Mouse (Mus musculus) stomach, embryonic 14.5 days (tissue): ENCODE results near the gene Nbr1. TPM values are rescaled to one million over a fixed set of nuclear protein-coding genes. Genes with fewer than 3 reads are reported as not detected.

Experiments used
- ATAC-seq: fragments of 200-750 bp; cut with Nextera tagmentation; 2 replicates; pipeline ENCODE4 v1.8.0; 2017; ENCODE audit warnings: low read depth, moderate TSS enrichment; ENCODE audit not compliant: insufficient number of reproducible peaks, insufficient read depth, low FRiP score
- H3K27ac ChIP-seq: fragments of 300-500 bp; sonication (generic); 2 replicates; pipeline ENCODE4 v1.5.1; 2014; ENCODE audit warnings: mild to moderate bottlenecking, low read length, moderate library complexity, mixed read lengths
- H3K27me3 ChIP-seq: fragments of 300-500 bp; sonication (generic); 2 replicates; pipeline ENCODE4 v1.6.1; 2014; ENCODE audit warnings: low read length, control low read depth, mixed read lengths; ENCODE audit not compliant: control insufficient read depth, insufficient read depth
- H3K36me3 ChIP-seq: fragments of 300-500 bp; sonication (generic); 2 replicates; pipeline ENCODE4 v1.6.1; 2014; ENCODE audit warnings: mild to moderate bottlenecking, control low read depth, low read length, moderate library complexity, mixed read lengths; ENCODE audit not compliant: control insufficient read depth, insufficient read depth
- H3K4me1 ChIP-seq: fragments of 300-500 bp; sonication (generic); 2 replicates; pipeline ENCODE4 v1.6.1; 2014; ENCODE audit warnings: low read length, control low read depth, mixed read lengths; ENCODE audit not compliant: control insufficient read depth, insufficient read depth
- H3K4me2 ChIP-seq: fragments of 300-500 bp; sonication (generic); replicated peaks from 2 replicates; pipeline ENCODE4 v1.6.1; 2014; ENCODE audit warnings: low read depth, low read length, control low read depth
- H3K4me3 ChIP-seq: fragments of 300-500 bp; sonication (generic); 2 replicates; pipeline ENCODE4 v1.5.1; 2014; ENCODE audit warnings: low read depth, low read length, control low read depth
- H3K9ac ChIP-seq: fragments of 300-500 bp; sonication (generic); replicated peaks from 2 replicates; pipeline ENCODE4 v1.6.1; 2014; ENCODE audit warnings: low read depth, mild to moderate bottlenecking, control low read depth, low read length, moderate library complexity, mixed read lengths
- H3K9me3 ChIP-seq: fragments of 300-500 bp; sonication (generic); 2 replicates; pipeline ENCODE4 v1.6.1; 2016; ENCODE audit warnings: low read depth, low read length, control low read depth; ENCODE audit not compliant: control insufficient read depth
- WGBS: fragments of 180-500 bp; shearing (Covaris S2); extraction: QIAGEN DNeasy Blood & Tissue Kit; methylation state at CpG from one replicate; pipeline ENCODE4 v1.1.7; 2014; 5-methylcytosine and 5-hydroxymethylcytosine counted together
- polyA plus RNA-seq: library from polyadenylated mRNA; unstranded; fragments of >200 nt; fragmentation: Nextera tagmentation; extraction: Ambion mirVana; gene quantifications from 2 replicates; pipeline ENCODE4 v1.2.1, GENCODE M21; 2014

Nbr1 gene
- polyA plus RNA-seq, 1 experiment from 2014 or later, result 59.8 TPM

DNA sequence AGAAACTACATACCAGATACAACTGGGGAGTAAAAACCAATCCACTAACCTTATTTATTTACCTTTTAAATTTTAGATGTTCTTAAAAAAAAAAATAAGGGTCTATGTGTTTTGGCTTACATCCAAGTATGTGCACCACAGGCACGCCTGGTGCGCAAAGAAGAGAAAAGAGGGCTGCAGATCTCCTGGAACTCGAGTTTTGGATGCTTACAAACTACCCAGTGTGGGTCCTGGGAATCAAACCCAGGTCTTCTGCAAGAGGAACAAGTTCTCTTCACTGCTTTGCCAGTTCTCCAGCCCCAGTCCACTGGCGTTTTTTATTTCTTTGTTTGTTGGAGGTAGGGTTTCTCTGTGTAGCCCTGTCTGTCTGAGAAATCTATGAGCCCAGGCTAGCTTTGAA lies 25.3 kb upstream of the Nbr1 start:
- Histone ChIP-seq H3K27ac (no peak overlapping the region), H3K4me1 (no peaks in the 10 kb centered on the region)
- 89% methylated on average over 4 of the region's 4 CpGs for WGBS

DNA sequence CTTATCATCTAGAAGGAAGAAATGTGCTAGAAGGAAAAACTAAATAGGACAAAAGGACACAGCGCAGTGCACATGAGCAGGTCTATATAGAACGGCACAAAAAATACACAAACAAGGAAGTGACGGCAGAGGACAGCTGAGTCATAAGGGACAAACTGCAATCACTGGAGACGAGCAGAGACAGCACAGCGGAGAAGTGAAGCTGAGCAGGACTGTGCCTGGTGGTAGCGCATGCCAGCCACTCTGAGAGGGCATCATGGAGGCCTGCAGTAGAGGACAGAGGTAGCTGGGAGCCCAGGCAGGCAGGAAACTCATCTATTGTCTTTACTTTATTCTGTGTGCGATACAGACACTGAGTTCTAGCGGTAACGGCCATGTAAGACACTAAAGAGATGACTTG lies 8.4 kb upstream of the Nbr1 start:
- Histone ChIP-seq H3K27me3 (no peaks in the 10 kb centered on the region), H3K4me1 (no peaks in the 10 kb centered on the region), H3K4me2 (no peak overlapping the region), H3K36me3 (peaks cover 7% of the 10 kb centered on the region), H3K9ac (no peak overlapping the region), H3K27ac (no peak overlapping the region), H3K9me3 (no peaks in the 10 kb centered on the region), H3K4me3 (no peak overlapping the region)
- WGBS, result 89% methylated on average over 9 of the region's 9 CpGs
- ATAC-seq, result no peak

More for the DNA sequence above, 25.3 kb upstream of the Nbr1 start:
- Histone ChIP-seq H3K9me3 (no peaks in the 10 kb centered on the region), H3K4me2 (no peak overlapping the region), H3K4me3 (no peak overlapping the region), H3K9ac (no peak overlapping the region), H3K27me3 (no peaks in the 10 kb centered on the region), H3K36me3 (peaks cover 39% of the 10 kb centered on the region)
- no peak for ATAC-seq

GRCm38 (mm10) chr11:101544132-101544531 lies 7.8 kb upstream of the Nbr1 start:
- Histone ChIP-seq H3K4me3 (no peak overlapping the region), H3K27ac (no peak overlapping the region), H3K4me1 (no peaks in the 10 kb centered on the region), H3K9ac (no peak overlapping the region), H3K9me3 (no peaks in the 10 kb centered on the region), H3K4me2 (no peak overlapping the region), H3K36me3 (peaks cover 3% of the 10 kb centered on the region; the same call in 1 of the 2 replicates), H3K27me3 (no peaks in the 10 kb centered on the region)
- ATAC-seq, result no peak
- WGBS, result 61% methylated on average over 1 of the region's 1 CpGs

- ATAC-seq, result no peak
- Histone ChIP-seq H3K4me1 (peaks cover 10% of the 10 kb centered on the region; the same call in 1 of the 2 replicates), H3K9ac (no peak overlapping the region), H3K27ac (no peak overlapping the region), H3K9me3 (no peaks in the 10 kb centered on the region), H3K4me3 (no peak overlapping the region), H3K4me2 (no peak overlapping the region), H3K36me3 (no peaks in the 10 kb centered on the region; the same call in 1 of the 2 replicates), H3K27me3 (no peaks in the 10 kb centered on the region)
Measured at GRCm38 (mm10) chr11:101548526-101548925, 3.4 kb upstream of the Nbr1 start.

DNA sequence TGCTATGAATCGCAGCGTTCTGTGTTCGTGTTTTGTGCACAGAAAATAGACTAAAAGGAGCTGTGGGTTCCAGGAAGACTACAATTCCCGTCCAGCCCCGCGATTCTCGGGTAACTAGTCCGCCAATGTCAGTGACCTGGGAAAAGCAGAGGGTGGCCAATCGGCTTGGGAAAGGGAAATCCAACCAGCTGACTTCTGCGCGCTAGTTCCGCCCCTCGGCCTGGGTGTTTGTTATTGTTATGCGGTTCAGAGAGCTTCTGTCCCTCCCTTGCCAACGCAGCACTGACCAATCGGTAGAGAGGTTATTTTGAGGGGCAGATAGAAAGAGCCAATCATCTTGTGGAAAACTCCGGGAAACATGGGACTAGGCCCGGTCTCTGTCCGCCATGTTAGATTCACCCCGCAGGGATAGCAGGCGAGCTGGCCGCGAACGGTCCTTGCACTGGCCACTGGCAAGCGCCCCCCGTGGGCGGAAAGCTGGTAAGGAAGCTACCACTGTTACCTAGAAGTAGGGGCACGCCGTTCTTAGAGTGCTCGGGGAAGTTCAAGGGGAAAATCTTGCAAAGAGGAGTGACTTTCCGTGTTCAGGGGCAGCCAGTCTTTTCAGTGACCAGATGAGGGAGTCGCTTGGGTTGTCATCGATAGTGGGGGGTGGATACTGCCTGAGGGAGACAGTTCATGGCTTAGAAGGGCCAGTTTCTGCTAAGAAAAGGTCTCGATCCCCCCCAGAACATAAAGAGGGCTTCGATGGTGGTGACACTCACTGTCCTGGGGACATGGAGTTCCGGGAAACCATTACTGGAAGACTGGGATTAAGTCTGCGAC lies 739 bp downstream of the Nbr1 start:
- peak; percentile 98 for ATAC-seq
- Histone ChIP-seq H3K36me3 (peaks cover 14% of the 10 kb centered on the region), H3K4me3 (peak overlapping the region; percentile 80), H3K4me1 (peaks cover 19% of the 10 kb centered on the region; the same call in 1 of the 2 replicates), H3K4me2 (peak overlapping the region; percentile 67), H3K9me3 (no peaks in the 10 kb centered on the region), H3K9ac (peak overlapping the region; percentile 49), H3K27me3 (no peaks in the 10 kb centered on the region), H3K27ac (peak overlapping the region; percentile 87)
- WGBS, result under 1% methylated on average over 37 of the region's 37 CpGs

- H3K27ac ChIP-seq, result peak overlapping the region; percentile 77
- H3K9ac ChIP-seq, result peak overlapping the region; percentile 49
- H3K27me3 ChIP-seq, result no peaks in the 10 kb centered on the region
- peaks cover 20% of the 10 kb centered on the region for H3K36me3 ChIP-seq
- peak overlapping the region; percentile 80 for H3K4me3 ChIP-seq
- ATAC-seq, result no peak
- H3K9me3 ChIP-seq, result no peaks in the 10 kb centered on the region
- H3K4me1 ChIP-seq, result peaks cover 19% of the 10 kb centered on the region; the same call in 1 of the 2 replicates
- WGBS, result 16% methylated on average over 8 of the region's 8 CpGs
- peak overlapping the region; percentile 67 for H3K4me2 ChIP-seq
Measured at GRCm38 (mm10) chr11:101553354-101553930, 1.5 kb downstream of the Nbr1 start.

DNA sequence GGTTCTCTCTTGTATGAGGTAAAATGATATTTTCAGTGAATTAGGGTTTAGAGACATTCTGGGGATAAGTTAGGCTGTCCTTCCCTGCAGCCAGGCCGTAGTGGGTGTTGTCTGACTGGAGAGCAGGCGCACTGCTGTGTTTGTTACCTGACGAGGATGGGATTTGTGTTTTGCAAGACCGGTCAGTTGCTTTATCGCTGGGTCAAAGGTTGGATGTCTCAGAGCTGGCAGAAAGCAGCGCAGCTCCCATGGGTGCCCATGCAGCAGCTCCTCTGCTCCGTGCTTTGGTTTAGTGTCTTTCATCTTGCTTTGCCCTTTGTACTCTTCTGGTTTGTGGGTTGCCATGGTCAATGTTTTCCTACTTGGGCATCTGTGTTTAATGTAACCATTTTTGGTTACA lies 4.6 kb downstream of the Nbr1 start:
- H3K4me2 ChIP-seq, result no peak overlapping the region
- H3K4me1 ChIP-seq, result peaks cover 10% of the 10 kb centered on the region; the same call in 1 of the 2 replicates
- H3K9ac ChIP-seq, result no peak overlapping the region
- peaks cover 48% of the 10 kb centered on the region for H3K36me3 ChIP-seq
- no peak for ATAC-seq
- no peaks in the 10 kb centered on the region for H3K9me3 ChIP-seq
- no peaks in the 10 kb centered on the region for H3K27me3 ChIP-seq
- H3K27ac ChIP-seq, result no peak overlapping the region
- WGBS, result 93% methylated on average over 7 of the region's 7 CpGs
- H3K4me3 ChIP-seq, result no peak overlapping the region

DNA sequence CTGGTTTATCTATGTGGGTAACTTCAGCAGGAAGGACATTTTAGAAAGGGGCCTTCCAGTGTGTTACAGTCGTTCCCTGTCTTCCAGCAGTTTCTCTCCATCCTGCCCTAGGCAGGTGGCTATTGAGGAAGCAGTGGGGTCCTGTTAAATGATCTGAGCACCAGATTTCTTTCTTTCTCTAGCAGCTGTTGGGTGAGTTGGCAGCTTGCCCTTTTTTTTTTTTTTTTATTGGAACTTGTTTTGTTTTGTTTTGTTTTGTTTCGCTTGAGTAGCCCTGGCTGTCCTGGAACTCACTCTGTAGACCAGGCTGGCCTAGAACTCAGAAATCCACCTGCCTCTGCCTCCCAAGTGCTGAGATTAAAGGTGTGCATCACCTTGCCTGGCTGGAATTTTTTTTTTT lies 5.0 kb downstream of the Nbr1 start:
- H3K27me3 ChIP-seq, result no peaks in the 10 kb centered on the region
- no peak overlapping the region for H3K27ac ChIP-seq
- H3K4me2 ChIP-seq, result no peak overlapping the region
- whole genome bisulfite sequencing, result 87% methylated on average over 2 of the region's 2 CpGs
- H3K4me3 ChIP-seq, result no peak overlapping the region
- H3K4me1 ChIP-seq, result peaks cover 10% of the 10 kb centered on the region; the same call in 1 of the 2 replicates
- H3K9ac ChIP-seq, result no peak overlapping the region
- no peak for ATAC-seq
- peaks cover 52% of the 10 kb centered on the region for H3K36me3 ChIP-seq
- H3K9me3 ChIP-seq, result no peaks in the 10 kb centered on the region
